Mouse (Mus musculus) gastrocnemius, adult 18-20 months (tissue): ENCODE measurements around the gene Ube2q1. TPM values are rescaled to one million over a fixed set of nuclear protein-coding genes. Genes with fewer than 3 reads are reported as not detected.

Experiments
- DNase-seq: peaks from one replicate; pipeline ENCODE4 v3.0.0; 2021; ENCODE audit warnings: low spot score
- total RNA-seq, 2 experiments: library from RNA; stranded (reverse); gene quantifications; 2 replicates each; pipeline ENCODE4 v1.2.3; 2021

Gene Ube2q1
- total RNA-seq, 2 experiments from 2014 or later: 13.1 to 14.0 TPM

- no peak for DNase-seq
Measured at GRCm38 (mm10) chr3:89820311-89821095, 47.1 kb downstream of the Ube2q1 start.

GRCm38 (mm10) chr3:89821096-89821513 is 47.7 kb downstream of the Ube2q1 start:
- no peak for DNase-seq

- no peak for DNase-seq
Measured at GRCm38 (mm10) chr3:89821548-89822480, 48.4 kb downstream of the Ube2q1 start.

- DNase-seq: no peak
Measured at GRCm38 (mm10) chr3:89823594-89823993, 50.2 kb downstream of the Ube2q1 start.

GRCm38 (mm10) chr3:89826295-89826694 is 52.9 kb downstream of the Ube2q1 start:
- DNase-seq: no peak

GRCm38 (mm10) chr3:89830815-89831591 is 57.6 kb downstream of the Ube2q1 start, which contains the start of gene She:
Gene She, plus strand, starts transcription at chr3:89831370.
- DNase-seq: no peak

Other genes with a start within 250 kb of the Ube2q1 start
- gene Adar, start 58.6 kb upstream of the Ube2q1 start, total RNA-seq: 1 to 10 TPM; 1.9 to 2.3 TPM
- gene Chrnb2, start 9.0 kb upstream of the Ube2q1 start, total RNA-seq: under 1 TPM; 0.09 to 0.16 TPM
- 1 to 10 TPM; 2.8 to 4.8 TPM for gene She, start 57.8 kb downstream of the Ube2q1 start, total RNA-seq
- 1 to 10 TPM; 3.1 to 7.2 TPM for gene Il6ra, start 139.6 kb downstream of the Ube2q1 start, total RNA-seq
- gene Atp8b2, start 189.9 kb downstream of the Ube2q1 start, total RNA-seq: 1 to 10 TPM; 5.2 to 5.5 TPM
- 10 to 100 TPM; 47.8 to 58.0 TPM for gene Hax1, start 225.2 kb downstream of the Ube2q1 start, total RNA-seq